Mouse (Mus musculus) midbrain, embryonic 14.5 days (tissue): Measurements from ENCODE around the gene Ino80. TPM values are rescaled to one million over a fixed set of nuclear protein-coding genes. Genes with fewer than 3 reads are reported as not detected.
"Not testable (repeated sequence)": the region's sequence is repeated elsewhere in the genome, so short reads cannot be mapped to it uniquely, and the experiment has no call there.

ENCODE experiments used
- ATAC-seq: fragments of 200-750 bp; cut with Nextera tagmentation; 2 replicates; pipeline ENCODE4 v1.8.0; 2017; ENCODE audit warnings: moderate number of reproducible peaks, moderate library complexity; ENCODE audit not compliant: low FRiP score, low TSS enrichment
- DNase-seq: peaks from one replicate; pipeline ENCODE4 v3.0.0-alpha.2; 2015
- H3K27ac ChIP-seq: fragments of 300-500 bp; sonication (generic); replicated peaks from 2 replicates; pipeline ENCODE4 v1.5.1; 2014; ENCODE audit warnings: mild to moderate bottlenecking, low read depth, low read length, moderate library complexity
- H3K27me3 ChIP-seq: fragments of 300-500 bp; sonication (generic); 2 replicates; pipeline ENCODE4 v1.6.1; 2014; ENCODE audit warnings: low read length, control low read depth, mixed read lengths; ENCODE audit not compliant: control insufficient read depth, insufficient read depth
- H3K36me3 ChIP-seq: fragments of 300-500 bp; sonication (generic); 2 replicates; pipeline ENCODE4 v1.6.1; 2014; ENCODE audit warnings: low read length, control low read depth; ENCODE audit not compliant: control insufficient read depth, insufficient read depth
- H3K4me1 ChIP-seq: fragments of 300-500 bp; sonication (generic); 2 replicates; pipeline ENCODE4 v1.6.1; 2014; ENCODE audit warnings: mild to moderate bottlenecking, antibody characterized with exemption, low read length, control low read depth; ENCODE audit not compliant: control insufficient read depth, insufficient read depth
- H3K4me2 ChIP-seq: fragments of 300-500 bp; sonication (generic); 2 replicates; pipeline ENCODE4 v1.6.1; 2014; ENCODE audit warnings: mild to moderate bottlenecking, low read length, moderate library complexity
- H3K4me3 ChIP-seq: fragments of 300-500 bp; sonication (generic); replicated peaks from 2 replicates; pipeline ENCODE4 v1.5.1; 2014; ENCODE audit warnings: low read depth, low read length
- H3K9ac ChIP-seq: fragments of 300-500 bp; sonication (generic); replicated peaks from 2 replicates; pipeline ENCODE4 v1.6.1; 2014; ENCODE audit warnings: mild to moderate bottlenecking, low read length, moderate library complexity
- H3K9me3 ChIP-seq: fragments of 300-500 bp; sonication (generic); 2 replicates; pipeline ENCODE4 v1.6.1; 2016; ENCODE audit warnings: low read length, control low read depth, mixed read lengths; ENCODE audit not compliant: control insufficient read depth
- WGBS: fragments of 180-500 bp; shearing (Covaris S2); extraction: QIAGEN DNeasy Blood & Tissue Kit; methylation state at CpG from one replicate; pipeline ENCODE4 v1.1.7; 2014; 5-methylcytosine and 5-hydroxymethylcytosine counted together
- polyA plus RNA-seq: library from polyadenylated mRNA; unstranded; fragments of >200 nt; fragmentation: Nextera tagmentation; extraction: Ambion mirVana; gene quantifications from 2 replicates; pipeline ENCODE4 v1.2.1, GENCODE M21; 2014

Ino80 gene
- polyA plus RNA-seq, result 6.1 and 6.5 TPM in 2 replicates

DNA sequence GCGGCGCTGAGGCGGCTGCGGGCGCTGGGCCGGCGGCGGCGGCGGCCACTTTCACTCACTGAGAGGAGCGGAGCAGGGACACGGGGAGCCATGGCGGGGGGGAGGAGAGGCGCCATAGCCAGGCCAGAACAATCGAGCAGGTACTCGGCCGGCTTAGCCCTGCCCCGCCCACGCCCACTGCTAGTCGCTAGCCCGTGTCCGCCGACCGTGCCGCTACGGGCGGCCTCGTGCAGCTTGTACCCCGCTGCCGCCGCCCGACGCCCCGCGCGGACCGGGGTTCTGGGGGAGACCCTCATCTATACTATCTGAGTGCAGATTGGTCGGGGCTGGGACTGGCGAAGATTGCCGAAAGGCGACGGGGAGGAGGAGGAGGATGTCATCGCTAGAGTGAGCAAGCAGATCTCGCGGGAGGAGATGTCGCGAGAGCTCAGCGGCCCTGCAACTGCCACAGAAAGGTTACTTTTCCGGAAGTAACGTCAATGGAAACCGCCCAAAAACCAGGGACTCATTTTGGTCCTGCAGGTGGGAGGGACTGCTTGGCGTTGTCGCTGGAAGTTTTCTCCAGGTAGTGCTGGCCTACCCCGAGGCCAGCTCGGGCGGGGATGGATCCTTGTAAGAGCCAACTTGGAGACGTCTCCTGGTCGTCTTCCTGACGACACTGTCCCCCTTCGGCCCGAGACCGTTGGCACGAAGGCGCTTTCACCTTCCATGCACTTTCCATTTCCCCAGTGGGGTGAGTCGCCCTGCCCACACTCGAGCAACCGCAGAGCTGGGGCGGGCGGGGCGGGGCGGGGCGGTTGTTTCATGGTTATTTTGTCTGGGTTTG lies at the start of gene Ino80:
Ino80 (minus strand) TSS at position 117 of the 826 bp plus-strand sequence.
- H3K4me3 ChIP-seq, result peak within 1 kb of the TSS; percentile 91
- peak within 1 kb of the TSS; percentile 98 for H3K9ac ChIP-seq
- H3K27ac ChIP-seq, result peak within 1 kb of the TSS; percentile 98
- H3K4me1 ChIP-seq, result peaks cover 12% of the 10 kb centered on the region; the same call in 1 of the 2 replicates
- H3K27me3 ChIP-seq, result no peaks in the 10 kb centered on the region
- DNase-seq, result peak; percentile 99
- ATAC-seq, result peak; percentile 96
- under 1% methylated on average over 56 of the region's 72 CpGs for WGBS
- H3K4me2 ChIP-seq, result peak within 1 kb of the TSS; percentile 84
- H3K9me3 ChIP-seq, result no peaks in the 10 kb centered on the region
- no peaks in the 10 kb centered on the region for H3K36me3 ChIP-seq

GRCm38 (mm10) chr2:119525422-119525821 lies 47.9 kb upstream of the Ino80 start:
- ATAC-seq (no peak), DNase-seq (no peak)
- H3K4me2 ChIP-seq, result no peak overlapping the region
- no peak overlapping the region for H3K9ac ChIP-seq
- no peaks in the 10 kb centered on the region for H3K9me3 ChIP-seq
- no peaks in the 10 kb centered on the region for H3K36me3 ChIP-seq
- no peak overlapping the region for H3K27ac ChIP-seq
- no peaks in the 10 kb centered on the region for H3K4me1 ChIP-seq
- no peak overlapping the region for H3K4me3 ChIP-seq
- no peaks in the 10 kb centered on the region for H3K27me3 ChIP-seq
- WGBS, result 53% methylated on average over 4 of the region's 4 CpGs

DNA sequence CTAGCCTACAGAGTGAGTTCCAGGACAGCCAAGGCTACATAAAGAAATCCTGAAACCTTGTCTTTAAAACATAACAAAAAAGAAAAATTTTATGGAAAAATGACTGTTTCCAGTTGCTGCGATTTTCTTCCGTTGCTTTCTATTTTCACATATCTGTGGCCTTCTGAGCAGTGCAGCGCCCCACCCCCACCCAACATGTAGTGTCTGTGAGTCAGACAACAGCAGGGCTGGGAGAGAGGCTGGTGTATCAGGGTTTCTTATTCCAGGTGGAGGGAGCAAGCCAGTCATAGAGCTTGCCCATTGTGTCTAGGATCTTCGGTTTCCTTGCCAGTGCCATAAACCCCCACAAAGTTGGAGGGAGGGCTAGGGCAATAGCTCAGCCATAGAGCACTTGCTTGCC lies 46.3 kb upstream of the Ino80 start:
- no peak overlapping the region for H3K27ac ChIP-seq
- ATAC-seq (no peak), DNase-seq (no peak)
- H3K9me3 ChIP-seq, result no peaks in the 10 kb centered on the region
- no peaks in the 10 kb centered on the region for H3K36me3 ChIP-seq
- WGBS, result 86% methylated on average over 4 of the region's 4 CpGs
- no peaks in the 10 kb centered on the region for H3K27me3 ChIP-seq
- no peaks in the 10 kb centered on the region for H3K4me1 ChIP-seq
- H3K4me2 ChIP-seq, result no peak overlapping the region
- no peak overlapping the region for H3K4me3 ChIP-seq
- no peak overlapping the region for H3K9ac ChIP-seq

DNA sequence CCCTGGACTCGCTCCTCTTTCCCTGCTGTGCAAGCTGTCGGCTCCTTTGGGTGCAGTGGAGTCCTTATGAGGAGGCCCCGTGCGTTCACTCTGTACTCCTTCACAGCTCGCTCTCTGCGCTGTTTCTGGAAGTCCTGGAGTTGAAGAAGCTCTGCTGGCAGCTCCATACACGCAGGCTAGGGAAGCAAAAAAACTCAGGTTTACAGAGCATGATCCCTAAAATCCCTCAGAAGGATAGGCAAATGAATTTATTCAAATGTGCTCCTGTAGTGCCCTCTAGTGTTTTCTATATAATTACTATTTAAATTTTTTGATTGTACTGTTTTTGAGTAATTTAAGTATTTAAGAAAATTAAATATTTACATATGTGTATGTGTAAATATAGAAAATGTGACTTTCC lies 43.1 kb upstream of the Ino80 start:
- Histone ChIP-seq H3K36me3 (no peaks in the 10 kb centered on the region), H3K4me1 (no peaks in the 10 kb centered on the region), H3K4me2 (no peak overlapping the region), H3K4me3 (no peak overlapping the region), H3K9ac (no peak overlapping the region), H3K27me3 (no peaks in the 10 kb centered on the region), H3K27ac (no peak overlapping the region), H3K9me3 (no peaks in the 10 kb centered on the region)
- DNase-seq (peak; percentile 42), ATAC-seq (no peak)
- 71% methylated on average over 7 of the region's 7 CpGs for WGBS

GRCm38 (mm10) chr2:119516811-119517210 lies 39.3 kb upstream of the Ino80 start:
- Histone ChIP-seq H3K9me3 (no peaks in the 10 kb centered on the region), H3K27ac (no peak overlapping the region), H3K27me3 (no peaks in the 10 kb centered on the region), H3K4me1 (no peaks in the 10 kb centered on the region), H3K4me3 (no peak overlapping the region), H3K4me2 (no peak overlapping the region), H3K9ac (no peak overlapping the region), H3K36me3 (no peaks in the 10 kb centered on the region)
- DNase-seq (peak; percentile 1), ATAC-seq (no peak)
- WGBS, result 67% methylated on average over 5 of the region's 5 CpGs

GRCm38 (mm10) chr2:119514026-119514522 lies 36.6 kb upstream of the Ino80 start:
- Histone ChIP-seq H3K4me2 (no peak overlapping the region), H3K4me3 (no peak overlapping the region), H3K9ac (no peak overlapping the region), H3K36me3 (no peaks in the 10 kb centered on the region), H3K9me3 (no peaks in the 10 kb centered on the region), H3K27ac (no peak overlapping the region), H3K4me1 (no peaks in the 10 kb centered on the region), H3K27me3 (no peaks in the 10 kb centered on the region)
- ATAC-seq (no peak), DNase-seq (no peak)
- WGBS, result 83% methylated on average over 3 of the region's 3 CpGs

DNA sequence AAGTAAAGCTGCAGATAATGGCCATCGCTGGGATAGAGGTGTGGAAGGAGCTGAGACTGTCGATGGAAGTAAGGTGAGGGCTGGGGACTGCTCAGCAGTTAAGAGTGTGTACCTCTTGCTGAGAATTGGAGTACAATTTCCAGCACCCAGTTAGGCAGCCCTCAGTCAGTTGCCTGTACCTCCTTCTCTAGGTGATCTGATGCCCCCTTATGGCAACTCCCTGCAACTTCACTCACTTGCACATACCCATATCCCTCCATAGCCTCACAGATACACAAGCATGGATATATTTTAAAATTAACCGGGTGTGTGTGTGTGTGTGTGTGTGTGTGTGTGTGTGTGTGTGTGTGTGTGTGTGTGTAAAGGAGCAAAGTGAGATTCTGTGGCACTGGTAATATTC lies 34.8 kb upstream of the Ino80 start:
- ATAC-seq, result no peak
- no peak overlapping the region for H3K4me3 ChIP-seq
- H3K27me3 ChIP-seq, result no peaks in the 10 kb centered on the region
- no peak overlapping the region for H3K9ac ChIP-seq
- H3K36me3 ChIP-seq, result no peaks in the 10 kb centered on the region
- H3K4me1 ChIP-seq, result no peaks in the 10 kb centered on the region
- DNase-seq, result no peak
- H3K4me2 ChIP-seq, result no peak overlapping the region
- 82% methylated on average over 3 of the region's 3 CpGs for WGBS
- no peaks in the 10 kb centered on the region for H3K9me3 ChIP-seq
- H3K27ac ChIP-seq, result no peak overlapping the region

- 88% methylated on average over 2 of the region's 2 CpGs for WGBS
- Histone ChIP-seq H3K4me1 (no peaks in the 10 kb centered on the region), H3K4me3 (no peak overlapping the region), H3K27me3 (no peaks in the 10 kb centered on the region), H3K9me3 (no peaks in the 10 kb centered on the region), H3K4me2 (no peak overlapping the region), H3K27ac (no peak overlapping the region), H3K36me3 (no peaks in the 10 kb centered on the region), H3K9ac (no peak overlapping the region)
- DNase-seq, result no peak
- no peak for ATAC-seq
Measured at GRCm38 (mm10) chr2:119510856-119511255, 33.4 kb upstream of the Ino80 start.

GRCm38 (mm10) chr2:119508518-119508917 lies 31.0 kb upstream of the Ino80 start:
- not testable (repeated sequence) for H3K9me3 ChIP-seq, H3K4me1 ChIP-seq, H3K36me3 ChIP-seq, DNase-seq, ATAC-seq, H3K9ac ChIP-seq, H3K4me3 ChIP-seq, H3K27ac ChIP-seq, H3K27me3 ChIP-seq, H3K4me2 ChIP-seq
- whole genome bisulfite sequencing, result 69% methylated on average over 7 of the region's 7 CpGs
